Mouse (Mus musculus): Measurements from ENCODE around the gene Il18bp. TPM values are rescaled to one million over a fixed set of nuclear protein-coding genes. Genes with fewer than 3 reads are reported as not detected.

The Il18bp gene
- total RNA-seq, 2 experiments from 2014 or later: 1.1 to 4.7 TPM

DNA sequence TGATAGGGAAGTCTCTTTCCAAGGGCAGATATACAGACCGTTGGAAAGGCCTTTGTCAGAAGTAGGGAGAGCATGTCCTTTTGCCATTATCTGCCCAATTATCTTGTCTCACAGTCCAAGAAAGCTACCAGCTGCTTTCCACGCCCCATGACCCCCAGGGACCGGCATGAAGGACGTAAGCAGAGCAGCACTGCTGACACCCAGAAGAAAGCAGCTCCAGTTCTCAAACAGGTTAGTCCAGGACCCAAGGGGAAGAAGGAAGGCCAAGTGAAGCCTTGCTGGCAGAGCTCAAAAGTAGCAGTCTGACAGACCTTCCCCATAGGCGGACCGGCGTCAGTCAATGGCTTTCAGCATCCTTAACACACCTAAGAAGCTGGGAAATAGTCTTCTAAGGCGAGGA, 5.1 kb downstream of the Il18bp start:
- no peak for ATAC-seq (replicated peaks; ENCODE audit: low FRiP score, low TSS enrichment, poor library complexity, severe bottlenecking)

DNA sequence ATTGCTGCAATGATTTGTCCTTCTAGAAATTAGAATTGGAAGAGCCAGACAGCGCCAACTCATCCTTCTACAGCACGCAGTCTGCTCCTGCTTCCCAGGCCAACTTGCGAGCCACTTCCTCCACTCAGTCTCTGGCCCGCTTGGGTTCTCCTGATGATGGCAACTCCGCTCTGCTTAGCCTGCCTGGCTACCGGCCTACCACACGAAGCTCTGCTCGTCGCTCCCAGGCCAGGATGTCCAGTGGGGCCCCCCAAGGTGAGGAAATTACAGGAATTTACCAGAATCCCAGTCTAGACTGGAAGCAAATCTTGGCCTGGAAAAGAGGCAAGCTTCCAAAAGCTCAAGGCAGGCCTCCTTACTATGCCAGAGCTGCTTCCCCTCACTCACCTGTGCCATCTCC, 6.6 kb downstream of the Il18bp start:
- no peak for ATAC-seq (replicated peaks; ENCODE audit: low FRiP score, low TSS enrichment, poor library complexity, severe bottlenecking)

DNA sequence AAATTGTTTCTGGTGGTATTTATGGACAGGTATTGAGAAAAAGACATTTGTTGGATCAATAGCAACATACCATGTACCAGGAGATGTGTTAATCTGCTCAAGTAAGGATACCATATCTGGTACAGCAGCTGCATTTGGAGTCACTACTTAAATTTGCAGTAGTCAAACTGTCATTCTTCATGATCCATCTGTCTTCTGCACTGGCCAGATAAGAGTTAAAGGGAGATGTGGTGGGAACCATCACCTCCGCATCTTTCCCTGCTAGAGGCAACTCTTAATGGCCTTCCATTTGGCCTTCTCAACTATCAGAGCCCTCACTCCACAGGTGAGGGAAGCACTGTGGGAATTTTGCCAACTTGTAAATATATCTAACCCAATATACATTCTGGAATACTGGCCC, 12.0 kb downstream of the Il18bp start:
- peak; percentile 60 for ATAC-seq (replicated peaks; ENCODE audit: low FRiP score, low TSS enrichment, poor library complexity, severe bottlenecking)

DNA sequence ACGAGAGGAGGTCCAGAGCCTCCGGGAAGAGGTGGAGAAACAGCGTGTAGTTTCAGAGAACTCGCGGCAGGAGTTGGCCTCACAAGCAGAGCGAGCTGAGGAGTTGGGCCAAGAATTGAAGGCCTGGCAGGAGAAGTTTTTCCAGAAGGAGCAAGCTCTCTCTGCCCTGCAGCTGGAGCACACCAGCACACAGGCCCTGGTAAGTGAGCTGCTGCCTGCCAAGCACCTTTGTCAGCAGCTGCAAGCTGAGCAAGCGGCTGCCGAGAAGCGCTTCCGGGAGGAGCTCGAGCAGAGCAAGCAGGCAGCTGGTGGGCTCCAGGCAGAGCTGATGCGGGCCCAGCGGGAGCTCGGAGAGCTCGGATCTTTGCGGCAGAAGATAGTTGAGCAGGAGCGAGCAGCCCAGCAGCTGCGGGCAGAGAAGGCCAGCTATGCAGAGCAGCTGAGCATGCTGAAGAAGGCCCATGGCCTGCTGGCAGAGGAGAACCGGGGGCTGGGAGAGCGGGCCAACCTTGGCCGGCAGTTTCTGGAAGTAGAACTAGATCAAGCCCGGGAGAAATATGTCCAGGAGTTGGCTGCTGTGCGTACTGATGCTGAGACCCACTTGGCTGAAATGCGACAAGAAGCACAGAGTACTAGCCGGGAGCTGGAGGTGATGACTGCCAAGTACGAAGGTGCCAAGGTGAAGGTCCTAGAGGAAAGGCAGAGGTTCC, 17.4 kb downstream of the Il18bp start:
- ATAC-seq (replicated peaks; ENCODE audit: low FRiP score, low TSS enrichment, poor library complexity, severe bottlenecking): no peak

DNA sequence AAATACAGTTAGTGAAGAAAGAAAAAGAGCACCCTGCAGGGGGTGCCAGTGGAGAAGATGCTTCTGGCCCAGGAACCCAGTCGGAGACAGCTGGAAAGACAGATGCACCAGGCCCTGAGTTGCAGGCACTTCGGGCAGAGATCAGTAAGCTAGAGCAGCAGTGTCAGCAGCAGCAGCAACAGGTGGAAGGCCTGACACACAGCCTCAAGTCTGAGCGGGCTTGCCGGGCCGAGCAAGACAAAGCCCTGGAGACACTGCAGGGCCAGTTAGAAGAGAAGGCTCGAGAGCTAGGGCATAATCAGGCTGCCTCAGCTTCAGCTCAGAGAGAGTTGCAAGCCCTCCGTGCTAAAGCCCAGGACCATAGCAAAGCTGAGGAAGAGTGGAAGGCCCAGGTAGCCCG, 18.2 kb downstream of the Il18bp start:
- ATAC-seq (replicated peaks; ENCODE audit: low FRiP score, low TSS enrichment, poor library complexity, severe bottlenecking): no peak

DNA sequence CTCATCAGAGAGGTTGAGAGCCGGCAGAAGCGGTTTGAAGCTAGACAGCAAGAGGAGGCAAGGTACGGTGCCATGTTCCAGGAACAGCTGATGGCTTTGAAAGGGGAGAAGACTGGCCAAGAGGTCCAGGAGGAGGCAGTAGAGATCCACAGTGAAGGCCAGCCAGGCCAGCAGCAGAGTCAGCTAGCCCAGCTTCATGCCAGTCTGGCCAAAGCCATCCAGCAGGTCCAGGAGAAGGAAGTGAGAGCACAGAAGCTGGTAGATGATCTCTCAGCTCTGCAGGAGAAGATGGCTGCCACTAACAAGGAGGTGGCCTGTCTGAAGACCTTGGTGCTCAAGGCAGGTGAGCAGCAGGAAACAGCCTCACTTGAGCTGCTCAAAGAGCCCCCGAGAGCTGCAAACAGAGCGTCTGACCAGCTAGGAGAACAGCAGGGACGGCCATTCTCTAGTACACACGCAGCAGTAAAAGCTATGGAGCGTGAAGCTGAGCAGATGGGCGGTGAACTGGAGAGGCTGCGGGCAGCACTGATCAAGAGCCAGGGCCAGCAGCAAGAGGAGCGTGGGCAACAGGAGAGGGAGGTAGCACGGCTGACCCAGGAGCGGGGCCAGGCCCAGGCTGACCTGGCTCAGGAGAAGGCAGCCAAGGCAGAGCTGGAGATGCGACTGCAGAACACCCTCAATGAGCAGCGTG, 18.9 kb downstream of the Il18bp start:
- ATAC-seq (replicated peaks; ENCODE audit: low FRiP score, low TSS enrichment, poor library complexity, severe bottlenecking): no peak

DNA sequence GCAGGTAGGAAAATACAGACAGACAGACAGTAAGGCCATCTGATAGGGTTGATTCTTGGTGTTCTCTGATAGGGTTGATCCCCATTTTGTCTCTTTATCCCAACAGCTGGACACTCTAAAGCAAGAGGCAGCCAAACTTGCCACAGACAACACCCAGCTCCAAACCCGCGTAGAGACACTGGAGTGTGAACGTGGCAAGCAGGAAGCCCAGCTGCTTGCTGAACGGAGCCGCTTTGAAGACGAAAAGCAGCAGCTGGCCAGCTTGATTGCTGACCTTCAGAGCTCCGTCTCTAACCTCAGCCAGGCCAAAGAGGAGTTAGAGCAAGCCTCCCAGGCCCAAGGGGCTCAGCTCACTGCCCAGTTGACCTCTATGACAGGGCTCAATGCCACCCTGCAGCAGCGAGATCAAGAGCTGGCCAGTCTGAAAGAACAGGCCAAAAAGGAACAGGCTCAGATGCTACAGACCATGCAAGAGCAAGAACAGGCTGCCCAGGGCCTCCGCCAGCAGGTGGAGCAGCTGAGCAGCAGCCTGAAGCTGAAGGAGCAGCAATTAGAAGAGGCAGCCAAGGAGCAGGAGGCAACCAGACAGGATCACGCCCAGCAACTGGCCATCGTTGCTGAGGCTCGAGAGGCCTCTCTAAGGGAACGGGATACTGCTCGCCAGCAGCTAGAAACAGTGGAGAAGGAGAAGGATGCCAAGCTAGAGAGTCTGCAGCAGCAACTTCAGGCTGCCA, 20.1 kb downstream of the Il18bp start:
- ATAC-seq (replicated peaks; ENCODE audit: low FRiP score, low TSS enrichment, poor library complexity, severe bottlenecking): peak; percentile 80

DNA sequence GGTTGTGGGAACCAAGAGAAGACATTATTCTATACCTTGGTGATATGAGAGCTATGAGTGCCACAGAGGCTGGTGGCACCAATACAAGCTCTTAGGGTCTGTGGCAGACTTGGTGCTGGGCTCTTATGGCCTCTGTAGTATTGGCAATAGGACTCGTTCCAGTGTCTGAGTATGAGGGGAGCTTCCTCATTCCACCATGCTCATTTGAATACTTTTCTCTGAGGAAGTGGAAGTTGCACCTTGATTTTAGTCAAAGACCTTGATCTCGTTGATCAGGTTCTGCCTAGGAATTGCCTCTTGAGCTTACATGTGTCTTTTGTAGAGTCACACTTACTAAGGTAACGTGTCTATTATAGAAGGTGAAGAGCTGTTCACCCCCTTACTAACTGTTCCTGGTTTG, 24.2 kb downstream of the Il18bp start:
- ATAC-seq (replicated peaks; ENCODE audit: low FRiP score, low TSS enrichment, poor library complexity, severe bottlenecking): no peak

DNA sequence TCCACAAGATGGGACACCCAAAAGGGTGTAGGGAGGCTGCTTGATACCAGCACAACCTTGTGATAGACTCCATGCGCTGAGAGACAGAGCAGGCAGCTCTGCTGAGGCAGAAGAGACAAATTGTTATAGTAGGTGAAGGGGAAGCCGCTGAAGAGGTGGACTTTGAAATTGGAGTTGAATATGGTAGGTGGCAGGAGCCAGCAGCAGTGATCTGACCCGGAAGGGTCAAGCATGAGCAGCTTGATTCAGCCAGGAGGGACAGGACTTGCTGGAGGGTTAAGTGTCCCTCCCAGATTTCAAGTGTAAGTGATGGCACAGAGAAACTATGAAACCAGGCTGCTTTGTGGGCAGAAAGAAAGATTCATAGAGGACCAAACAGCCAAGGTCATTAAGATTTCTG, 33.4 kb downstream of the Il18bp start:
- no peak for ATAC-seq (replicated peaks; ENCODE audit: low FRiP score, low TSS enrichment, poor library complexity, severe bottlenecking)

DNA sequence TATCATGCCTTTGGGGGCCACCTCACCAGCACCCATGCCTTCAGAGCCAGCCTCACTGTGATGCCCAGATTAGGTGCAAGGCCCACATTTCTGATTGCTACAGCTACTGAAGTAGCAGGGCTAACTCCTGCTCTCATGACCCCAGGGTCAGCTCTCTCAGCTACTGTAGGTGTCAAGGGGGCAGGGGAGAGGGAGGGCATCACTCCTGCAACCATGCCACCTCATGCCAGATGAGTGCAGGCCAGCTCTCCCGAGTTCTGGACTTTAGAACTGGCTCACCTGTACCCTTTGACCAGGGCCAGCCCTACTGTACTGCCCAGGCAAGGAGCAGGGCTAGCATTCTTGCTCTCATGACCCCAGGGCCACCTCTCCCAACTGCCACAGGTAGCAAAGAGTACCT, 35.8 kb downstream of the Il18bp start:
- ATAC-seq (replicated peaks; ENCODE audit: low FRiP score, low TSS enrichment, poor library complexity, severe bottlenecking): no peak

DNA sequence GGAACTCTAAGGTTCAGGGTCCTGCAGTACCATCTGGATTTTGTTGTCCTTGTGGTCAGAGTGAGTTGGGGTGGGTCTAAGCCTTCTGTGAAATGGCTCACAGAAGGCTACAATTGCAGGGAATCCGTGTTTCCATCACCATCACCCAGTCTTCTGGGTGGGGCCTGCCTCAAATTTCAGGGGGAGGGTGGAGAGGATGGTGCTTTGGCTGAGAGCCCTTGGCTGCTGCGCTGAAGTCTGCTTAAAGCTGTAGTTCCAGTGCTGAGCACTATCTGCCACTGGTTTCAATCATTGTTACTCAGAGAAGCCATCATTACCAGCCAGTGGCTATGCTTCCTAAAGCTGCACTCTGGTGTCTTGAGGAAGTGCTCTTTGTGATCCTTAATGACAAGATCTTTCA, 44.0 kb downstream of the Il18bp start:
- ATAC-seq (replicated peaks; ENCODE audit: low FRiP score, low TSS enrichment, poor library complexity, severe bottlenecking): 0 out of 2 replicates have a peak, but pooled peaks have one; percentile 31

DNA sequence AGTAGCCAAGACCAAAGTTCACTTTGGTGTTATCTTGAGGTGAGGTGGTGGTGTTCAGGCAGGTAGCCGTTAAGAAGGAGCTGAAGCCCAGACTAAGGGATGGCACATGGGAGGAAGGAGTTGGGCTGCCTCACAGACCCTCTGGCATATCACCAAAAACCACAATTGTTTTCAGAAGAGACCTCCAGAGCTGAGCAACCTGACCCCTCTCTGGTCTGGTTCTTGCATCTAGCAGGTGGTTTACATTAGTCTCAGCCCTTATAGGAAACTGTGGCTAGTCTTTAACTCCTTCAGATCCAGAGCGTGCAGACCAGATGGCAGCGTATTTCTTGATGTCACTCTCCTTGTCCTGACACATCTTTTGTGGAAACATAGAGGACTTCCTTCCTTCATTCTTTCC, 44.8 kb downstream of the Il18bp start:
- ATAC-seq (replicated peaks; ENCODE audit: low FRiP score, low TSS enrichment, poor library complexity, severe bottlenecking): no peak

DNA sequence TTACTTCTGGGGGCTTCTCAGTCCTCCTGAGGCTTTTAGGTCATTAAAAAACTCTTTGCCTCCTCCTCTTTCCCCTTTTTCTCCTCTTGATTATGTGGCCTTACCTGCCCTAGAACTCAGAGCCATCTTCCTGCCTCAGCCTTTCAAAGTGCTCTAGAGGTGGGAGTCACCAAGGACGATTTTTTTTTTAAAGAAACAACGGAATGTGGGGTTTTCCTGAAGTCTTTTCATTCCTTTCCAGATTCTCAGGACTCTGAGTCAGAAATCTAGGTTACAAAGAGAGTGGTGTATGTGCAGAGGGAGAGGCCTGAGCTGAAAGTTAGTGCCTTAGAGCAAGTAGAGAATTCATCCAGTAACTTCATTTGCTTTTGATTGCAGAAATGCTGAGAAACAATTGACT, 46.8 kb downstream of the Il18bp start:
- ATAC-seq (replicated peaks; ENCODE audit: low FRiP score, low TSS enrichment, poor library complexity, severe bottlenecking): no peak

DNA sequence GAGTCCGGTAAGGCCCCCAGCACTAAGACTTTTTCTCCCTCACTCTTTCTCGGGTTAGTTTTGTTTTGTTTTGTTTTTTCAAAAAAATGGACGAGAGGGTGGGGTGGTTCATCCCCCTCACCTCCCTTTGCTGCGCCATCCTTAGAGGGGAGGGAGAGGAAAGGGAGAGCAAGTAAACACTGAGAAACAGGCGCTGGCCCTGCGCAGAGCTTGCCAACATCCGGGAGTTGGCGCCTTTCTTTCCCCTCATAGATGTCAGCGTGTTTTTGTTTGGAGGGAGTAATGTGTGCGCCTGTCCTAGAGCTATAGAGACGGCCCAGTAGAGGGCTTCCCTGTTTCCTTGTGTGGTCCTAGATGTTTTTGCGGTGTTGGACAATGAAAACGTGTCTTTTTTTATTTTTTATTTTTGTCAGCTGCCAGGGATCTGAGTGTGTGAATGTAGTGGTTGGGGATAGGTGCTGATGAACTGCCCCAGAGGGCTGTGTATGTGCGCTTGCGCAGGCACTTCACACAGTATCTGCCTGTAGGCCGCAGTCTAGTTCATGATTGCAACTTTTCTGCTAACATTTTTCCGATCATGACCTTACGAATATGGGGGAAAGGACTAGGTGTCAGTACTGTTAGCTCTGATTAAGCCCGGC, 47.5 kb downstream of the Il18bp start:
- ATAC-seq (replicated peaks; ENCODE audit: low FRiP score, low TSS enrichment, poor library complexity, severe bottlenecking): peak; percentile 75

DNA sequence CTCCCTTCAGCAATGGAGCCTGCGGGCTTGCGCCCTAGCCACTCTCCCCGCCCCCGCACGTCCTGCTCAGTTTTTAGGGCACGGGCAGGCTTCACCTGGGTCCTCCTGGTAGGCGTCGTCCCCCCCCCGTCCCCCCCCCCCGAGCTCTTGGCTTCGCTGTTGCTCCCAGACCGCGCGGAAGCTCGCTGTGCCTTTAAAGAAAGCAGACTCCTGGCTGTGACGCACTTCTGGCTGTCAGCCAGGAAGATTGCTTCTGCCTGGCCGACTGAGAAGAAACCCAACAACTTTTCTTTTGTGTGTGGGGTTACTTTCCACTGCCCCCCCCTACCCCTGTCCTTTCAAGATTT, 48.1 kb downstream of the Il18bp start:
- ATAC-seq (replicated peaks; ENCODE audit: low FRiP score, low TSS enrichment, poor library complexity, severe bottlenecking): peak; percentile 32; the same call in 1 of the 2 replicates

DNA sequence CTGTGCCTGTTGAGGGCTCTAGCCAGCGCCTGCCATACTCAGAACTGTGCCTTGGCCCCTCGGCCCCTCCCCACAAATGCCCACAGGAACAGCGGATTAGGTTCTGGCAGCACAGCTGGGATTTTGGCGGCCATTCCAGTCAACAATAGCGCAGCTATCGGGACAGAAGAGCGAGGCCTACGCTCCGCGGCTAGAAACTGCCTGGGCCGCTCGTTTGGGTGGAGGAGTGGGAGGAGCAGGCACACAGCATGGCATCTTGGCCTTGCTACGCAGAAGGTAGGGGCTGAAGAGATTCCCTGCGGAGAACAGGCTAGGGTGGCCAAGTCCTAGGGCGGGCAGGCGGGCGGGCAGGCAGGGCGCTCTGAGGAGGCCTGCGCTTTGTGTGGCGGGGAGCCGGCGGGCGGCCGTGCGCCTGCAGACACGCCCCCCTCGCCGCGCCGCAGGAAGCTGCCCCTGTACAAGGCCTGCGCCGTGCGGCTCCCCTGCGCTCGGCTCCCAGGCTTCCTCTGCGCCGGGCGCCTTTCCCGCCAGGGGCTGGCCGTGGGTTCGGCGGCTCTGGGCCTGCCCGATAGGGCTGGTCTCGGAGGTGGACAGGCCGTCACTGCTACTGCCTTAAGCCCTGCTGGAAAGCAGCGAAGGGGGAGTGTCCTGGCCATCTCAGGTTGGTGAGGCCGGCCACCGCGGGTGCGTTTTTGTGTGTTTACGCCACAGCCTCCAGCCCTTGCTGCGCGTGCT, 48.6 kb downstream of the Il18bp start:
- ATAC-seq (replicated peaks; ENCODE audit: low FRiP score, low TSS enrichment, poor library complexity, severe bottlenecking): peak; percentile 49

DNA sequence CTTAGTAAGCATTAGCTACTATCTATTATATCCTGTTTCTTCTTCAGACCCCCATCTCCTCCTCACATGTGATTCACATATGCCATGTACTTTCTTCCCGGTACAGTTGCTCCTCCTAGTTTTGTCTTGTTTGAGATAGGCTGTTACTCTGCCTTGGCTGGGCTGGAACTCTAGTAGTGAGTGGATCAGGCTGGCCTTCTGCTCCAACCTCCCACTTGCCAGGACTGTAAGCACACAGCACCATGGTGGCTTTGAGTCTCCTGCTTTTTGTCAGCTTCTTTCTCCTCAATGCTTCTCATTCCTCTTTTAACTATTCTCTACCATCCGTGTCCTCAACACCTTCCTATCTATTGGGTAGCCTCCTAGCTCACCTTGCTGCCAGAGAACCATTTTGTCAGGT, 49.7 kb downstream of the Il18bp start:
- no peak for ATAC-seq (replicated peaks; ENCODE audit: low FRiP score, low TSS enrichment, poor library complexity, severe bottlenecking)

DNA sequence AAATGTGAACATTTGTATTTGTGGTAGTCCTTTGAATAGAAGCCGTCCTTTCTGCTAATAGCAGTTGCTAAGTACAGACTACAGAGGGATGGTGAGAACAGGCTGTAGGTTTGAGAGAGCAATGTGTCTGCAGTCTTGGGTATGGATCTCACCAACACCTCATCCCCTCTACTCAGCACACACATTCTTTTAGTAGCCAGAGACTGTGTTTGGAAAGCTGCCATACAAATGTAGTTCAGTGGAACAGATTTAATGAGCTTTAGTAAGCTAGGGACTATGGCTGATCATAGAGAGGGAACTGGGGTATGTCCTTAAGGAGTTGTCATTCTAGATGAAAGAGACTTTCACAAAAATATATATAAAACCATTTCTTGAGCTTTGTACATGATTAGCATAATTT, 51.2 kb downstream of the Il18bp start:
- no peak for ATAC-seq (replicated peaks; ENCODE audit: low FRiP score, low TSS enrichment, poor library complexity, severe bottlenecking)

DNA sequence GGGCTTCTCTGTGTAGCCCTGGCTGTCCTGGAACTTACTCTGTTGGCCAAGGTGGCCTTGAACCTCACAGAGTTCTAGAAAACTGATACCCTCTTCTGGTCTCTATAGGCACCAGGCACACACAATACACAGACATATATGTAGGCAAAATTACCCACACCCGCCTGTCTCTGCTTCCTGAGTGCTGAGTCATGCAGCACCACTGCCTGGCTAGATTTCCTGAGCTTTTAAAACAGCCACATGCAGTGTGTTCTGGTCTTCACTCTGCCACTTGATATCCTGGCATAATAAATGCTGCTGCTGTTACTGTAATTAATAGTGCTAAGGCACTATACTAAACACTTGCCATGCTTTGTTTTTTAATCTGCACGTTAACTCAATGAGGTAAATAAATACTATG, 52.9 kb downstream of the Il18bp start:
- ATAC-seq (replicated peaks; ENCODE audit: low FRiP score, low TSS enrichment, poor library complexity, severe bottlenecking): 0 out of 2 replicates have a peak, but pooled peaks have one; percentile 12

All from megakaryocyte-erythroid progenitor cell, adult 5-6 weeks (primary cell).